Mouse (Mus musculus) CD4-positive helper T cell, adult 2 months (primary cell): ENCODE data around the gene Tpm4.
"Not testable (repeated sequence)": the region's sequence is repeated elsewhere in the genome, so short reads cannot be mapped to it uniquely, and the experiment has no call there.

ENCODE experiments used
- DNase-seq: peaks from one replicate; pipeline ENCODE4 v3.0.0-alpha.2; 2012; ENCODE audit warnings: low read depth, missing footprints, low spot score

The Tpm4 gene

GRCm38 (mm10) chr8:72134756-72135445 lies at the start of gene Tpm4:
Tpm4 (plus strand) TSS chr8:72134975.
- DNase-seq, result peak; percentile 86

DNA sequence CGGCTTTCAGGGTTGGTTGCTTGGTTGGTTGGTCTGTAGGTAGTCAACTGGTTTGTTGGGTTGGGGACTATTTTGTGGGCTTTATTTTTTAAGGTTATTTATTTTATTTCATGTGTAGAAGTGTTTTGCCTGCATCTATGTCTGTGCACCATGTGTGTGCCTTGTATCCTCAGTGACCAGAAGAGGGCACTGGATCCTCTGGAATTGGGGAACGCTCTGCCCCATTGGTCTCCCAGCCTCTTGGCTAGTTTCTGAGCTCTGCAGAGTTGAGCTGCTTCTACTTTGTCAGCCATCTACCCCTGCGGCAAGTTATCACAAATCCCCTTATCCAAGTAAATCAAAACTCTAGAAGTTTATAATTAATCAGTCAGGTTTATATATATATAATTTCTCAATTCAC lies 47.2 kb upstream of the Tpm4 start:
- not testable (repeated sequence) for DNase-seq

DNA sequence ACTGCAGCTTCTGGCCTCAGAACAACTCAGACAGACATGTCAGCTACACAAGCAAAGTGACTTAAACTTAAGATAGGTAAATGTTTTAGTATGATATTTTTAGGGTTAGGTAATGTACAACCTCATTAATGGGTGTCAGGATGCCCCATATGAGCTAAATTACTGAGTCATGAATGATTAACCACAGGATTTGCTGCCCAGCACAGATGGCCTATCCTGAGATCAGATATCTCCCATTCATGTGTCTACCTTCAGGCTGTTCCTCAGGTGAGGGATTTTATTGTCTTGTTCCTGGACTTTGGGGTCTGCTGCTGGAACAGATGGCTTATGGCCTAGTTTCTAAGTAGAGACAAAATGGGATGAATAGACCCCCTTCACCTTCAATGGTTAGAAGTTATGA lies 38.1 kb upstream of the Tpm4 start:
- DNase-seq, result not testable (repeated sequence)

- DNase-seq, result not testable (repeated sequence)
These were observed 35.2 kb upstream of the Tpm4 start for GRCm38 (mm10) chr8:72099377-72100103.

DNA sequence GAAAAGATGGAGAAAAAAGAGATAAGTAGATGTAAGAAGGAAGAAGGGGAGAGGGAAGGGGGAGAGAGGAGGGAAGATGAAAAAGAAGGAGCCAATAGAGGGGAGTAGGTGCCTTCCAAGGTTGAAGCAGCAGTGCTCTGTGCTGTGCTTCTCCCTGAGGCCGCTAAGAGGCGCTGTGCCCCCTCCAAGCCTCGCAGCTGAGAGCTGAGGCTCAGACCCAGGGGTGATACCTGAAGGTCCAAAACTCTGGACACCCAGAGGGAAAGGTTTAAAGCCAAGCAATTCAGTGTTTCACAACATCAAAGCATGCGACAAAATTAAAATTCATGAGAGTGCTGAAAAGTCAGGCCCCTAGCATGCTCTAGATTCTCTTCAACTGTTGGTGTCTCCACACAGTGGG lies 29.6 kb upstream of the Tpm4 start:
- DNase-seq, result peak; percentile 19

GRCm38 (mm10) chr8:72106740-72107139 lies 28.0 kb upstream of the Tpm4 start, which contains the start of gene Olfr374:
Olfr374 (plus strand) TSS chr8:72107040.
- DNase-seq, result no peak

- no peak for DNase-seq
These were observed 23.9 kb upstream of the Tpm4 start for GRCm38 (mm10) chr8:72110876-72111275.

GRCm38 (mm10) chr8:72112486-72112885 lies 22.3 kb upstream of the Tpm4 start:
- no peak for DNase-seq

- DNase-seq, result no peak
These were observed 19.6 kb upstream of the Tpm4 start for GRCm38 (mm10) chr8:72115202-72115601.

DNA sequence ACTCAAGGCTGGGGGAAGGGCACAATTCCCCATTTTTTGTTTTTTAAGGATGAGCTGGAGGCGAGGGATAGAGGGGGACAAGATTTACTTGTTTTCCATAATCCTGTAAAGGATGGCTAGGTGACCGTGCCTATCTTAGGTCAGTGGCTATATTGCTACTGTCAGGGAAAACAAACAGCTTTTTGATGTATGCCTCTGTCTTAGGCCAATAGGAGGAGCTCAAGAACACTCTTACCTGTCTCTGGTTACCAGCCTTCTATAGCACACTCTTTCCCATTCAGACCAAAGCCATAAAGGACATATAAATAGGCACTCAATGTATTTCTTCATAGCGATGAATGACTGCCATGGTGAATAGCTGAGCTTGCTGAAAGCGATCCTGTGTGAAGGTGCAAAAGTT lies 16.2 kb upstream of the Tpm4 start:
- DNase-seq, result peak; percentile 37

GRCm38 (mm10) chr8:72121486-72121885 lies 13.3 kb upstream of the Tpm4 start:
- DNase-seq, result not testable (repeated sequence)

GRCm38 (mm10) chr8:72121997-72122396 lies 12.8 kb upstream of the Tpm4 start:
- DNase-seq, result no peak

GRCm38 (mm10) chr8:72127834-72128233 lies 6.9 kb upstream of the Tpm4 start:
- no peak for DNase-seq

- no peak for DNase-seq
These were observed 3.5 kb upstream of the Tpm4 start for GRCm38 (mm10) chr8:72131251-72131650.

DNA sequence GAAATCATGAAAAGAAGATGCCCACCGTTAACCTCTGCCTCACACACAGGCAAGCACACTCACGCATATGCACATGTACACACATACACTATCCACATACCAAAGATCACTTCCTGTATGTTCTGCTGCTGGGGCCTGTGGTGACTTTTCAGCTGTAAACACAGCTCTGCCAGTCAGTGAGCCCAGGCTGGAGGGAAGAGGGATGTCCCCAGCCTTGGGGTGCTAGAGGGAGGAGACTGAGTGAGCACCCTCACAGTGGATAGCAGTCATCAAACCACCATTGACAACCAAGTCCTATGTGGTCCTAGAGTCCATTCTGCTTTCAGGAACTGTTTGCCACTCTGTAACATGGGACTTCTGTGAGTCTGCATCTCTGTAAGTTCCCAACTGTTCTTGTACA lies 2.9 kb upstream of the Tpm4 start:
- DNase-seq, result peak; percentile 57

- DNase-seq, result no peak
These were observed 2.4 kb upstream of the Tpm4 start for GRCm38 (mm10) chr8:72132417-72132816.

- DNase-seq, result no peak
These were observed 1.9 kb upstream of the Tpm4 start for GRCm38 (mm10) chr8:72132891-72133290.

- DNase-seq, result no peak
These were observed 1.3 kb upstream of the Tpm4 start for GRCm38 (mm10) chr8:72133507-72133906.

DNA sequence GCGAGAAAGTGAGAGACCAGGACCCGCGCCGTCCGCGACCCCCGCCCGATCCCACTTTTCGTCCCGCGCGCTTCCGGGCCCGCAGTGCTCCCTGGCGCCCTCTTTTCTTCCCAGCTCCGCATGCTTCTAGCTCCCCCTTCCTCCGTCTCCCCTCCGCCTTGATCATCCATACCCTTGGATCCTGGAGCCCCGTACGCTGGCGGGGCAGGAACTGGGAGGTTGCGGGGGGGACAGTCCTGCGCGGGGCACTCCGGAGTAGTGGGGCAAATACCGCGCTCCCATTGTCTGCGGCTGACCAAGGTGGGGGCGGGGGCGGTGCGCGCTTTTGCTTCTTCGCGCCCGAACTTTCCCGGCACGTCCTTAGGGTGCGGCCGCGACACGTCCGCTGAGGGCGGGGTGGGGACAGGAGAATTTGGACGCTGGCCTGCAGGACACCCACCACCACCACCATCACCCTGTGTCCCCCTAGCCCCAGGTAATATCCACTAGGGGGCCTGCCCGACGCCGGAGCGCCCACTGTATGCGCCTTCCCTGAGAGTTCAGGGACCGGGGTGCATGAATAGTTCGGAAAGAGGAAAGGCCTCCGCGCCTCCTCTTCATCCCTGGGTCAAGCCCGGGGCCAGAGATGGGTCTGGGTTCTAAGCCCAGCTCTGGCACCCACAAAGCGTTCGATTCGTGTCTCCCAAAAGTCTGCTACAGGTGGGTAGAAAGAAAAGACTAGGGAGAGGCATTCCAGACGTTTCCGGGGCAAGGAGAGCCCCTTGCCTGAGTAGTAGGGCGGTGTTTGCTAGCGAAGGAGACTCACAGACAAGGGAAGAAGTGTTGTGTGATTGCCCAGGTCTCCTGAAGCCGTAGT lies 899 bp downstream of the Tpm4 start:
- peak; percentile 70 for DNase-seq

DNA sequence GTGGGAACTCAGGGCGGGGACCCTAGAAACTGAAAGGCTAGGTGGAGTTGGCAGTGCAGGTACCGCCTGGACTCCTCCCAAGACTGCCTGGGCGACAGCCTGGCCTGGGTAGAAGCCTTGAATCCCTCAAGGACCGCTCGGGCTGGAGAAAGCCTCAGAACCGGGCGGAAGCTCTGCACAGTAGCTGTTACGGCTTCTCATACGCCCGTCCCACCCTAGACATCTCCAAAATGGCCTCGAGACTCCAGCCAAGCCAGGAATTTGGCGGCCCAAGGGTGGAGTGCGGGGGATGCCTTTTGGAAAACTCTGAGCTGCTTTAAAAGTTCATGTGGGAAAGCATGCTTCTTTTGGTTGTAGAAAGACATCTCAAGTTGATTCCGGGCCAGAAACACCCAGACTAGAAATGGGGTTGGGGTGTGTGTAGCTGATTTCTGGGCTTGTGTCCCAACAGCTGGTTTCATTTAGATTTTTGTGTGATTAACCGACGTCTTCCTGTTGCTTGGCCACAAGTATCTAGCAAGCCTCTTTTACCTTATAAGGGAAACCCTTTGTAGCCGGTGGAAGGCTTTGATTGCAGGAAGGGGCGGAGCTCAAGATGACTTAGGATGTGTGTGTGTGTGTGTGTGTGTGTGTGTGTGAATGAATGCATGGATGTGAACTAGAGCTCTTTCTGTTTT lies 1.7 kb downstream of the Tpm4 start:
- DNase-seq, result peak; percentile 97

- DNase-seq, result peak; percentile 13
These were observed 2.7 kb downstream of the Tpm4 start for GRCm38 (mm10) chr8:72137431-72137830.

DNA sequence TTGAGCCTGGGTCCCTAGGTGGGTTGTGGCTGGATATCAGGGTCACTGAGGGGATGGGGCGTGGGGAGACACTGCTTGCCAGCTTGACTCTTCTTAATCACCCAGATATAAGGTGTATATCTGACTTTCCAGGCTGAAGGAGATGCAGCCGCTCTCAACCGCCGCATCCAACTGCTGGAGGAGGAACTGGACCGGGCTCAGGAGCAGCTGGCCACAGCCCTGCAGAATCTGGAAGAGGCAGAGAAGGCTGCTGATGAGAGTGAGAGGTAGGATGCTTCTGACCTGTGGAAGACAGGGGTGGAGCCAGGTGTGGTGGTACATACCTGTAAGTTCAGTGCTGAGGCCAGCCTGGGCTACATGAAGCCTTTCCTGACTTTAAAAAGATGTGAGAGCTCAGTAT lies 3.7 kb downstream of the Tpm4 start:
- no peak for DNase-seq
